Mouse (Mus musculus): Measurements from ENCODE around the gene Gng12. TPM values are rescaled to one million over a fixed set of nuclear protein-coding genes. Genes with fewer than 3 reads are reported as not detected.
"Not testable (repeated sequence)": the region's sequence is repeated elsewhere in the genome, so short reads cannot be mapped to it uniquely, and the experiment has no call there.

The Gng12 gene
- 109 and 118 TPM in 2 replicates for polyA plus RNA-seq (2015; fragmentation: Nextera tagmentation; extraction: Ambion mirVana)

DNA sequence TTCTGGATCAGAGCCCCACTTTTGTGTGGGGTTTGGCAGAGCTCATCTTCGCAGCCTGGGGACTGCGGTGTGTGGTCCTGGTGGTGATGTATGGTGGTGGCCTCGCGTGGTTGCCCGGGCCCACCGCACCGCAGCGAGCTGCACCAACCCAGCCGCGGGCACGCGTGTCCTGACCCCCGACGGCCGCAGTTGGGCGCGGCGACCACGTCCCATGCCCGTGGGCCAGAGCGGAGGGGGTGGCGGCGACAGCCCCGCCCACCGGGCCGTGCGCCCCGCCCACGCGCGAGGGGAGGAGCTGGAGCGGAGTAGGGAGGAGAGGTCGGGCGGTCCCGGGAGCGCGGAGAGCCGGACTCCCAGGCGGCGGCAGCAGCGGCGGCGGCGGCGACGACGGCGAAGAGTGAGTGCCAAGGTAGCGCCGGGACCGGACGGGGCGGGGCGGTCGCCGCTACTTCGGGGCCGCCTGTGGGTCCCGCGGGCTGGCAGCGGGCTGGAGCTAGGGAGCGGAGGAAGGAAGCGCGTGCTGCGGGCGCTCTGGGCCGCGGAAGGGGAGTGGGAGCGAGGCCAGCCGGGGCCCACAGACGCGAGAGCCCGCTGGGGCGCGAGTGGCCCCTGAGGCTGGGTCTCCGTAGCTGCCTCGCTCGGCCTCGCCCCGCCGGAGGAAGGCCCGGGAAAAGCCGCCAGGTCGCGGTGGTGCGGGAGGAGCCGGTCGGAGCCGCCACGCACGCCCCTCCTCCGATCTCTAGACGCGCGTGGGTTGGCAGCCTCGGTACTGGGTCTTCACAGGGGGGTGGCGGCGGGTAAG is at the start of gene Gng12:
TSS of gene Gng12 (plus strand) at position 279 of the 802 bp plus-strand sequence.
- peak within 1 kb of the TSS; percentile 91 for H3K9ac ChIP-seq
- peak within 1 kb of the TSS; percentile 85 for H3K4me3 ChIP-seq
- peak; percentile 88 for ATAC-seq (ENCODE audit: insufficient number of reproducible peaks, low FRiP score, low TSS enrichment, low read depth)
- WGBS: under 1% methylated on average over 88 of the region's 98 CpGs
- no peaks in the 10 kb centered on the region for H3K9me3 ChIP-seq
- peak within 1 kb of the TSS; percentile 82 for H3K27ac ChIP-seq
- H3K4me2 ChIP-seq: peak within 1 kb of the TSS; percentile 63
- no peaks in the 10 kb centered on the region for H3K27me3 ChIP-seq
- no peaks in the 10 kb centered on the region for H3K36me3 ChIP-seq
- H3K4me1 ChIP-seq: 0 out of 2 replicates have a peak, but pooled peaks cover 7% of the 10 kb centered on the region

DNA sequence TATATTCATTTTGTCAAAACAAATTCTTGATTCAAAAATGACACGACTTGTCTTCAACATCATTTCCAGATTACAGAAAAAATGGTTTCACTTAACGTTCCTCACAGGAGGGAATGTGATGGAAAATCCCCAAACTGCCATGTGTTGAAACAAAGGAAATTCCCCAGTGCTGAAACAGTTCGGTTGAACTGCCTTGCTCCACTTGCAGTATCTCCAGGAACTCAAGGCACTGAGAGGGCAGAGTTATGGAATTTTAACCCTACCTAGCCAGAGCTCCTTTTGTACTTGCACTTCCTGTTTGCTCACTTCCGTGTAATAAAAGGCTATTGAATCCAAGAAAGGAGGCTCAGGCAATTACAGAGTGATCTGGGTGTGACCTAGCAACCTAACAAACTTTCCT is 47.3 kb upstream of the Gng12 start:
- H3K27me3 ChIP-seq: no peaks in the 10 kb centered on the region

DNA sequence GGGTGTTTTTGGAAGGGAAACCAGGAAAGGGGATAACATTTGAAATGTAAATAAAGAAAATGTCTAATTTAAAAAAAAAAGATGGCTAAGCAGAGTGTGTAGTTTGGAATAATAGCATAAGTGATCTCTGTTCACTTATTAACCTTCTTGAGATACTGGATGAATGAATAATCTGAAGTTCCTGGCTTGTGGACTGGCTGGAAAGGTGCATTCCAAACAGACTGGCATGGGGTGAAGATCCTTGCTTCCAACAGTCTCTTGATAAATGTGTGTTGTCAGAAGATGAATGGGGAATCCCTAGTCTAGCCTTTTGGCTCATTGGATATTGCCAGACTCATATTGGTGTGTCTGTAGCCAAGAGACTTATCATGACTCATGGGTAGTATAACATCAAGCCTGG is 40.0 kb upstream of the Gng12 start:
- Histone ChIP-seq H3K9ac (no peak overlapping the region), H3K4me3 (no peak overlapping the region), H3K4me1 (no peaks in the 10 kb centered on the region), H3K36me3 (no peaks in the 10 kb centered on the region), H3K27me3 (no peaks in the 10 kb centered on the region), H3K27ac (no peak overlapping the region), H3K9me3 (no peaks in the 10 kb centered on the region), H3K4me2 (no peak overlapping the region)
- no peak for ATAC-seq (ENCODE audit: insufficient number of reproducible peaks, low FRiP score, low TSS enrichment, low read depth)

More for the DNA sequence above, 47.3 kb upstream of the Gng12 start:
- no peak overlapping the region for H3K4me3 ChIP-seq
- ATAC-seq (ENCODE audit: insufficient number of reproducible peaks, low FRiP score, low TSS enrichment, low read depth): no peak
- H3K4me2 ChIP-seq: no peak overlapping the region
- 18% methylated on average over 4 of the region's 4 CpGs for WGBS
- no peaks in the 10 kb centered on the region for H3K9me3 ChIP-seq
- H3K27ac ChIP-seq: no peak overlapping the region
- no peaks in the 10 kb centered on the region for H3K4me1 ChIP-seq
- no peak overlapping the region for H3K9ac ChIP-seq
- no peaks in the 10 kb centered on the region for H3K36me3 ChIP-seq

GRCm38 (mm10) chr6:66858356-66858755 is 37.8 kb upstream of the Gng12 start:
- ATAC-seq (ENCODE audit: insufficient number of reproducible peaks, low FRiP score, low TSS enrichment, low read depth): no peak
- H3K4me2 ChIP-seq: no peak overlapping the region
- WGBS: 79% methylated on average over 1 of the region's 1 CpGs
- no peak overlapping the region for H3K9ac ChIP-seq
- H3K27me3 ChIP-seq: no peaks in the 10 kb centered on the region
- H3K4me3 ChIP-seq: no peak overlapping the region
- no peak overlapping the region for H3K27ac ChIP-seq
- H3K36me3 ChIP-seq: no peaks in the 10 kb centered on the region
- no peaks in the 10 kb centered on the region for H3K4me1 ChIP-seq
- no peaks in the 10 kb centered on the region for H3K9me3 ChIP-seq

DNA sequence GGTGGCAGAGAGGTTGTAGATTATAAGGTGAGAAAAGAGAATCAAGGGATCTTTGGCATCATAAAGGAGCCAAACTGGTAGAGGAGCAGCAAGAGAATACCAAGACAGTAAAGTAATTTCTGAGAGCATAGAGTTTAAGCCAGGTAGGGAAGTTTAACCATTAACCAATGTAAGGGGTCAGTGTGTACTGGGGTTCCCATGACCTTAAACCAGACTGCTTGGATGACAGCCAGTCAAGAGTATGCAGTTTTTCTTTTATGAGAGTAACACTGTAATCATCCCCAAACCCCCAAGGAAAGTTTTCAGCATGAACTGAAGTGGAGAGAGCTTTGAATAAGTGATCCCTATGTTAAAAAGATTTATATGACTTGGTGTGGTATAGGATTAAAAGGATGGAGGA is 36.8 kb upstream of the Gng12 start:
- no peak overlapping the region for H3K4me3 ChIP-seq
- no peaks in the 10 kb centered on the region for H3K9me3 ChIP-seq
- no peak overlapping the region for H3K9ac ChIP-seq
- no peak for ATAC-seq (ENCODE audit: insufficient number of reproducible peaks, low FRiP score, low TSS enrichment, low read depth)
- no peaks in the 10 kb centered on the region for H3K36me3 ChIP-seq
- H3K27me3 ChIP-seq: no peaks in the 10 kb centered on the region
- no peak overlapping the region for H3K27ac ChIP-seq
- no peaks in the 10 kb centered on the region for H3K4me1 ChIP-seq
- no peak overlapping the region for H3K4me2 ChIP-seq

DNA sequence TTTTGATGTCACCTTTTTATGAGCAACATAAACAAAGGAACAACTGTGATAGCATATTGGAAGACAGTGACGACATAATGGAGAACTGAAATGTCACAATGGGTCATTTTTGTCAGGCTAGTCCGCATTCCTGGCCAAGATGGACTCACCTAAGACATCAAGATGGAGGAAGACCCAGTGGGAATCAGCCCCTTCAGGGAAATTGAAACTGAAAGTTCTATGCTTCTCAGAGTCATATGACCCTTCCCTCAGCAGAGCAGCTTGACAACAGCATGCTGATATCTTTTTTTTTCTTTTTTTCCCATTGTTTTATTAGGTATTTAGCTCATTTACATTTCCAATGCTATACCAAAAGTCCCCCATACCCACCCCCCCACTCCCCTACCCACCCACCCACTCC is 31.7 kb upstream of the Gng12 start:
- H3K36me3 ChIP-seq: no peaks in the 10 kb centered on the region
- H3K9me3 ChIP-seq: no peaks in the 10 kb centered on the region
- H3K4me1 ChIP-seq: no peaks in the 10 kb centered on the region
- H3K4me3 ChIP-seq: no peak overlapping the region
- ATAC-seq (ENCODE audit: insufficient number of reproducible peaks, low FRiP score, low TSS enrichment, low read depth): no peak
- no peak overlapping the region for H3K9ac ChIP-seq
- H3K27ac ChIP-seq: no peak overlapping the region
- no peaks in the 10 kb centered on the region for H3K27me3 ChIP-seq
- WGBS: 80% methylated on average over 2 of the region's 2 CpGs
- no peak overlapping the region for H3K4me2 ChIP-seq

- WGBS: 90% methylated on average over 1 of the region's 1 CpGs
- H3K27me3 ChIP-seq: no peaks in the 10 kb centered on the region
- no peaks in the 10 kb centered on the region for H3K36me3 ChIP-seq
- no peaks in the 10 kb centered on the region for H3K4me1 ChIP-seq
- H3K9me3 ChIP-seq: no peaks in the 10 kb centered on the region
- no peak overlapping the region for H3K4me3 ChIP-seq
- ATAC-seq (ENCODE audit: insufficient number of reproducible peaks, low FRiP score, low TSS enrichment, low read depth): no peak
- H3K27ac ChIP-seq: no peak overlapping the region
- H3K9ac ChIP-seq: no peak overlapping the region
- H3K4me2 ChIP-seq: no peak overlapping the region
These were observed 29.9 kb upstream of the Gng12 start for GRCm38 (mm10) chr6:66866295-66866694.

- H3K4me2 ChIP-seq; H3K27me3 ChIP-seq; H3K27ac ChIP-seq; H3K4me3 ChIP-seq; H3K36me3 ChIP-seq; H3K9me3 ChIP-seq; H3K4me1 ChIP-seq; H3K9ac ChIP-seq; ATAC-seq (ENCODE audit: insufficient number of reproducible peaks, low FRiP score, low TSS enrichment, low read depth): not testable (repeated sequence)
- WGBS: 87% methylated on average over 13 of the region's 13 CpGs
These were observed 19.1 kb upstream of the Gng12 start for GRCm38 (mm10) chr6:66877048-66877447.

DNA sequence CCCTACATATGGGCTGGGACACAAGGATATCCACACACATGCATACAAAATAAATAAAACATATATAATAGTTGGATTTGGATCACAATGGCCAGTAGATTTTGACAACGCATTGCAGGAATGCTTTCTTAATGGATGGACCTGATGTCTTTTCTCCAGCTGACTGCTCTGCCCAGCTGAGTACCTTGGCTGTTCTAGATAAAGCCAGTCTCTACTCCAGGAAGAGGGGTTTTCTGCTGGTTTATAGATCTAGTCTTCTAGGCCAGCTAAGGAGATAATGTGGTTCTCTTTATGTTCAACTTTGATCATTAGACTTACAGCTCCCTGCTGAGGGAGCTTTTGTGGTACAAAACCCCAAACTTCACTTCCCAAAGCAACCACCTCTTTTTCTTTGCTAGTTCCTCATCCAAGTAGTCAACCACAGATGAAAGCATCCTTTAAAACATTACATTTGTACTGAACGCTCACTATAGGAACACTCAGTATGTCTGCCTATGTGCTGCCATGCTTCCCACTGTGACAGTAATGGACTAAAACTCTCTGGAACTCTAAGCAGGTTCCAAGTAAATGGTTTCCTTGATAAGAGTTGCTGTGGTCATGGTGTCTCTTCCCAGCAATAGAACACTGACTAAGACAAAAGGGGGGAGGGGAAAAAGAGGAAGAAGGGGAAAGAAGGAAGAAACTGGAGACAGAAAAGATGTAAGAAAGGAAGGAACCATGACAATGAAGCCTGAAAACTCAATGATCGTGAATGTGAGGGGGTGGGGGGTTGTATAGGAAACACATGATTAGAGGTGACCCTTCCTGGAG is 5.6 kb upstream of the Gng12 start:
- Histone ChIP-seq H3K36me3 (no peaks in the 10 kb centered on the region), H3K4me3 (no peak overlapping the region), H3K4me1 (no peaks in the 10 kb centered on the region), H3K4me2 (no peak overlapping the region), H3K9ac (no peak overlapping the region), H3K9me3 (no peaks in the 10 kb centered on the region), H3K27ac (no peak overlapping the region), H3K27me3 (no peaks in the 10 kb centered on the region)
- no peak for ATAC-seq (ENCODE audit: insufficient number of reproducible peaks, low FRiP score, low TSS enrichment, low read depth)
- WGBS: 92% methylated on average over 3 of the region's 3 CpGs

DNA sequence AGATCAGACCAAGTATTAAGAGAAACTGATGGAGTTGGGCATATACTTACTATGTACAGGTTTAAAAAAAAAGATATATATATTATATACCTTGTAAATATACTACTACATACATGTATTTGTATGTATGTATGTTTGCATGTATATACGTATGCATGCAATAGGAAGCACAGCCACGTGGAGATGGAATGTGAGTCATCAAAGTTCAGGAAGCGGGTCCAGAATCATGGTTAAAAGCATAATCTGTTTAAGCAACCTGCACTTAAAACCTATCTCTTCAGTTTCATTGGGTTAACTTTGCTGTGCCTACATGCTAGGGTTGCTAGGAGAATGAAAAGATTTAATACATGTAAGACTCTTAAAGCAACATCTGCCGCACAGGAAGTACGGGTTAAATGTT is 2.2 kb upstream of the Gng12 start:
- H3K4me1 ChIP-seq: 0 out of 2 replicates have a peak, but pooled peaks cover 4% of the 10 kb centered on the region
- ATAC-seq (ENCODE audit: insufficient number of reproducible peaks, low FRiP score, low TSS enrichment, low read depth): no peak
- 64% methylated on average over 5 of the region's 5 CpGs for WGBS
- no peak overlapping the region for H3K4me3 ChIP-seq
- no peak overlapping the region for H3K27ac ChIP-seq
- no peaks in the 10 kb centered on the region for H3K36me3 ChIP-seq
- H3K9ac ChIP-seq: no peak overlapping the region
- no peaks in the 10 kb centered on the region for H3K27me3 ChIP-seq
- no peaks in the 10 kb centered on the region for H3K9me3 ChIP-seq
- no peak overlapping the region for H3K4me2 ChIP-seq

DNA sequence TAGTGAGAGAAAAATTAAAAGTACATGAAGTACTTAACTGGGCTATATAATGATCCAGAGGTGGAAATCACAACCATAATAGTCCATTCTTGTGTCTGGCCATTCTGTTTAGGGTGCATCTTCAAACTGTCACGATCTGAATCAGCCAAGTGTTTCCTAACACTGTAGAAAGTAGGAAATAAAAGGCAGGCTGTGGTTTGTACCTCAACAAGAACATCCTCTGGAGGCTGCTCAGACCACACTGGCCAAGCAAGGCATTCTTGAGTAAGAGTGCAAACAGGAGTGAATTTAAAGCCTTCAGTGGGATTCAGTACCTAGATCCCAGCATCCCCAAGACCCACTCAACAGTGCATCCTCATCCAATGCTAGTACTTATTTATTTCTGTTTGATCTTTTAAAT is 1.2 kb upstream of the Gng12 start:
- Histone ChIP-seq H3K9ac (no peak overlapping the region), H3K4me2 (no peak overlapping the region), H3K4me3 (no peak overlapping the region), H3K27ac (no peak overlapping the region), H3K27me3 (no peaks in the 10 kb centered on the region), H3K36me3 (no peaks in the 10 kb centered on the region), H3K4me1 (0 out of 2 replicates have a peak, but pooled peaks cover 4% of the 10 kb centered on the region), H3K9me3 (no peaks in the 10 kb centered on the region)
- 54% methylated on average over 1 of the region's 1 CpGs for WGBS
- no peak for ATAC-seq (ENCODE audit: insufficient number of reproducible peaks, low FRiP score, low TSS enrichment, low read depth)

- H3K4me1 ChIP-seq: 0 out of 2 replicates have a peak, but pooled peaks cover 7% of the 10 kb centered on the region
- H3K9ac ChIP-seq: peak overlapping the region; percentile 91
- H3K4me2 ChIP-seq: peak overlapping the region; percentile 63
- 2% methylated on average over 25 of the region's 25 CpGs for WGBS
- ATAC-seq (ENCODE audit: insufficient number of reproducible peaks, low FRiP score, low TSS enrichment, low read depth): no peak
- no peaks in the 10 kb centered on the region for H3K36me3 ChIP-seq
- H3K27ac ChIP-seq: peak overlapping the region; percentile 82
- H3K9me3 ChIP-seq: no peaks in the 10 kb centered on the region
- no peaks in the 10 kb centered on the region for H3K27me3 ChIP-seq
- peak overlapping the region; percentile 85 for H3K4me3 ChIP-seq
These were observed 886 bp downstream of the Gng12 start for GRCm38 (mm10) chr6:66896921-66897645.
